Mouse (Mus musculus) B cell, adult 2 months (primary cell): Measurements from ENCODE around the gene Armc12.

ENCODE experiments used
- DNase-seq, 2 experiments: peaks; one replicate each; pipeline ENCODE4 v3.0.0; 2022

Gene Armc12

GRCm38 (mm10) chr17:28513844-28514243 is 16.8 kb upstream of the Armc12 start:
- peak; percentile 48 to 50 for DNase-seq

DNA sequence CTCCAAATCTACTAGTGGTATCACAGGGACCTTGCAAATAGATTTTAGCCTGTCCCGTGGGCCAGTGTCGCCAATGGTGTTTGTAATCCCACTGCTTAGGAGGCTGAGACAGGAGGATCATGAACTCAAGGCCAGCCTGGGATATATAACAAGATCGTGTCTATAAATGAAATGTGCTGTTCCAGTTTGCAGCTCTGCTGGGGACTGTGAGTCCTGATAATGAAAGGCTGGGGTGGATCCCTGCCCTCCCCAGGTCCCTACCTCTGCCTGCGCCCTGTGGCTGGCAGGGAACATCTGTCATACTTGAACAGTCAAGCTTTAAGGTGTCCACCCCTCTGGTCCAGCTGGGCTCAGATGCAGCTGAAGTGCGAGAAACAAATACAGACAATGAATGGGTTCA is 16.1 kb upstream of the Armc12 start:
- DNase-seq = no peak

DNA sequence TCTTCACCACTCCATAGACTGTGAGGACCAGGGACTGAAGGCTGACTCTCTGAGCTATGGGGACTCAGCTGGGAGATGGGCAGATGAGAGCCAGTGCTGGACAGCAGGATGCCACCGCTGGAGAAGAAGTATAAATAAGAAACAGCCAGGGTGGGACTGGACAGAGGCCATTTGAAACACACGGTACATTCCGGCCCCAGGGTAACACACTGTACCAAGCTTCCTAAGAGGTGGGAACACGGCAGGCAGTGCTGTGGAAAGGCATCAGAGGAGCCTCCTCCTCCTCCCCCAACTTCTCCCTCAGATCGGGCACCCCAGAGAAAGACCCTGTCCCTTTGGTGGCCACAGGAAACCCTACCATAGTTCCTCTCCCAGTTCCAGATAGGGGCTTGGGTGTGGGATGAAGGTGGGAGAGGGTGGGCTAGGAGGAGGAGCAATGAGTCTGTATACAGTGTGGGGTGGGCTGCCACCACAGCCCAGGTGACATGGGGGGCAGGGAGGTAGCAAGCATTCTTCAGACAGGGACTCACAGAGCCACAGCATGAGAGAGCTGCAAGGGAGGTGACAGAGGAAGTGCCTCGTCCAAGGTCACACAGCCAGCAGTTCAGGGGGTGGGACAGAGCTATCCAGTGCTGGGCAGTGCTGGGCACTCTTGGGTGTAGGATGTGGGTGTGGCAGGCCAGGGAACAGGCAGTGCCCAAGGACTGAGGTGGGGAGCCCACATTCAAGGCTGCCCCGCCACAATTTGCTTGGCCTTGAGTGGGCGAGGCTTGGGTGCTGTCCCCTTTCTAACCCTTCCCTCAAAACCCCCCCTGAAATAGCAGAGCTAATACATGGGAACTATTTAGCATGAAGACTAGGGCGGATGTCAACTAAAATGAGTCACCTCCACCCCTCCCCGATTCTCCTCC is 14.9 kb upstream of the Armc12 start:
- peak in 1 of 2 experiments; percentile 39 for DNase-seq

DNA sequence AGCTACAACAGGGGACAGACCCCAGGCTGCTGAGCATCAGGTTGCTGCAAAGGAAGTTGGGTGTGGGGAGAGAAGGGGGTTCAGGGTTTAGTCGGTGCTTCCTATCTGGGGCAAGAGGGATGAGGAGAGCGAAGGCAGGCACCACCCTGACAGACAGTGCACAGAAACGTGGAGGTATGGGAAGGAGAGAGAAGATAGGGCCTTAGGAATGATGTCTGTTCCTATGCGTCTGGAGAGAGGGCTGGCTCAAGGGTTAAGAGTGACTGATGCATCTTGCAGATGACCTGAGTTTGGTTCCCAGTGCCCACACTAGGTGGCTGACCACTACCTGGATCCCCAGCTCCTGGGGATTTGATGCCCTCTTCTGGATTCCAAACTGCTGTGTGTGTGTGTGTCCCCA is 13.7 kb upstream of the Armc12 start:
- DNase-seq = no peak

DNA sequence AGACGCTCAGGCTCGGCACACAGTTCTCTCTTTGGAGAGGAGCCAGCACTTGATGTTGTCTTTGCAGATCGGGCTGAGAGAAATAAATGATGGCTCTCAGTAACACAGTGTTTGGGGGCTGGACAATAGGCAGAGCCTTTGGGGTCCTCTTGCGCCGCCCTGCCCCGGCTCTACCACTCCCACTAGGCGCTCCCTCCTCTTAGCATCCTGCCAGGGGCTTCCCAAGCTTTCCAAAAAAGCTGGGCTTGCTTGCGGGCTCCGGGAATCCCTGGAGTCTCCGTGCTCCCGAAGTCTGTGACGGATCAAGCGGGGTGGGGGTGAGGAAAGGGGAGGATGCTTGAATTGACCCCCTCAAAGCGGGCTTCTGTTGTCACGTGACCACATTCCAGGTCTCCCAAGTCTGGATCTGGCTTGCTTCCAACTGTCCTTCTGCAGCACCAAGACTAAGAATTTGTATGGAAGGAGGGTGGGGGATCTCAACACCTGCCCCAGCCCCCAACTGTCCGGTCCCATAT is 13.1 kb upstream of the Armc12 start, which contains the start of gene Fkbp5:
Fkbp5 (minus strand) TSS at position 87 of the 515 bp plus-strand sequence.
- no peak for DNase-seq

GRCm38 (mm10) chr17:28517956-28518614 is 12.5 kb upstream of the Armc12 start:
- DNase-seq = peak; percentile 61 to 63

DNA sequence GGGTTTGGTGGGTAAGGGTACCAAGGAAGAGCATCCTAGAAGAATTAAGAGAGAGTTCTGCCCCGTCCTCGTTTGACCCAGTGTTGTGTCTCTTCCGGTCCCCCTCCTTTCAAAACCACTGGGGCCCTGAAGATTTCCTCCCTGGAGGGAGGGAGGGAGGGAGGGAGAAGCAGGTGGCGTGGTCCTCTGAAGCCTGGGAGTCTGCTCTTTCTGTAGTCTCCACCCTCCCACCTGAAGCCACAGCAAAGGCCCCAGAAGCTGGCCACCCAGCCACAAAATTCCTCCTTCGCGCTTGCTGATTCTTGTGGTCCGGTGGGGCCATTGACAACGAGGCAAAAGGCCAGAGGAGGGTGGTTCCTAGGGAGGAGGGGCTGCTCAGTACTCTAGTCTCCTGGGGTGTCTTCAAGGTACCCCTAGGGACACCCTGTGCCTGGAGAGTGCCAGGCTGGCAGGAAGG is 12.0 kb upstream of the Armc12 start:
- DNase-seq = no peak

DNA sequence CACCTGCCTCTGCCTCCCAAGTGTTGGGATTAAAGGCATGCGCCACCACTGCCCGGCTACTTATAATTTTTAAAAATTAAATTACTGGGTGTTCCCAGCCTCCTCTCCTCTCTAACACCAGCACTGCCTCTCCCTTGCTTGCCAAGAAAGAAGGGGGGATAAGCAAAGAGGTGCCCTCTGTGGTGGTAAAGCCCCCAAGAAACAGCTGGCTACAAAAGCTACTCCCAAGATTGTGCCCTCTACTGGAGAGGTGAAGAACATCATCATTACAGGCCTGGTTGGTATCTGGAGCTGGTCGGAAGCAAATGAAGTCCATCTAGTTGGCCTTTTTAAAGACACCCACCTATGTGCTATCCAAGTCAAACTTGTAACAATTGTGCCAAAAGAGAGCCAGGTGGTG is 10.8 kb upstream of the Armc12 start:
- DNase-seq = peak; percentile 45 to 51

GRCm38 (mm10) chr17:28520561-28520960 is 10.0 kb upstream of the Armc12 start:
- DNase-seq = no peak

GRCm38 (mm10) chr17:28521071-28521726 is 9.4 kb upstream of the Armc12 start:
- no peak for DNase-seq

DNA sequence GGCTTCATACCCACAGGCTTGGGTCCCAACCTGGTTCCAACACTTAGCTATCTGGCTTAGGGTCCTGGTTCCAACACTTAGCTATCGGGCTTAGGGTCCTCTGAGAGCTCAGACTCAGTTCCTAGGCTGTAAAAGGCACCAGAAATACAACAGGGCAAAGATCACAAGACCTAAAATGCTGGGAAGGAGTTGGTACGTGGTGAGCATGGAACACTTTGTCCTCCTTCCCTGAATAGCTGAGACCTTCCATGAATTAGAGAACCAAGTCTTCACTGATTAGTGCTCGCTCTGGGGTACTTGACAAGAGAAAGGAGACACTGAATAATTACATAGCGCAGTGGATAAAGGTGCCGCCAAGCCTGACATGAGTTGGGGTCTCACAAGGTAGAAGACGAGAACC is 8.7 kb upstream of the Armc12 start:
- no peak for DNase-seq

GRCm38 (mm10) chr17:28522623-28523354 is 7.8 kb upstream of the Armc12 start:
- peak; percentile 96 to 98 for DNase-seq

- DNase-seq = no peak
Observed at GRCm38 (mm10) chr17:28523355-28524008, 7.1 kb upstream of the Armc12 start.

DNA sequence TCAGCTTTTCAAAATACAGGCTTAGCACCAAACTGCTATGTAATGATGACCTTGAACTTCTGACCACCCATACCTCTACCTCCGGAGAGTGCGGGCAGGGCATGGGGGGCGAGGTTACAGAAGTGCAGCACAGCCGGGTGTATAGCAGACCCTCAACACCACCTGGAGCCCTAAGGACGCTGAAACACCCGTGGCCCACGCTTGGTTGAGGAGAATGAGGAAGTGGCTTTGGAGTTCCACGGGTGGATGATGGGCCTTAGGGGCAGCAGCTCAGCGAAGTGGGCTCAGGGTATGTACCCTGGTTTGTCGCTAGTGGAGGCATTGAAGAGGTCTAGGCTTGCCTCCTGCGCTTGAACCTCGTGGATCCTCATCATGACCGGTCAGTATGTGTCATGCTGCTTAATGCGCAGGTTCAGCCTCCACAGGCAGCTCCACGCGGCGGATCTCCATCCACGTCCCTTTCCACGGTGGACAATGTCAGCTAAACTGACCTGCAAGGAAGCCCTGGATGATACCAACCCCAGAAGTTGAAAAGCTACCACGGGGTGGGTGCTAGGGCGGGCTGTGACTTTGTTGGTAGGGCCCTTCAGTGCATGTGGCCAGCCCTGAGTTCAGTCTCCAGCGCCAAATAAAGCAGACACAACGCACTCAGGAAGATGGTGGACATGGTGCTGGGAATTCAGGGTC is 6.5 kb upstream of the Armc12 start:
- DNase-seq = peak; percentile 68 to 69

GRCm38 (mm10) chr17:28524831-28525430 is 5.7 kb upstream of the Armc12 start:
- peak; percentile 49 to 51 for DNase-seq

DNA sequence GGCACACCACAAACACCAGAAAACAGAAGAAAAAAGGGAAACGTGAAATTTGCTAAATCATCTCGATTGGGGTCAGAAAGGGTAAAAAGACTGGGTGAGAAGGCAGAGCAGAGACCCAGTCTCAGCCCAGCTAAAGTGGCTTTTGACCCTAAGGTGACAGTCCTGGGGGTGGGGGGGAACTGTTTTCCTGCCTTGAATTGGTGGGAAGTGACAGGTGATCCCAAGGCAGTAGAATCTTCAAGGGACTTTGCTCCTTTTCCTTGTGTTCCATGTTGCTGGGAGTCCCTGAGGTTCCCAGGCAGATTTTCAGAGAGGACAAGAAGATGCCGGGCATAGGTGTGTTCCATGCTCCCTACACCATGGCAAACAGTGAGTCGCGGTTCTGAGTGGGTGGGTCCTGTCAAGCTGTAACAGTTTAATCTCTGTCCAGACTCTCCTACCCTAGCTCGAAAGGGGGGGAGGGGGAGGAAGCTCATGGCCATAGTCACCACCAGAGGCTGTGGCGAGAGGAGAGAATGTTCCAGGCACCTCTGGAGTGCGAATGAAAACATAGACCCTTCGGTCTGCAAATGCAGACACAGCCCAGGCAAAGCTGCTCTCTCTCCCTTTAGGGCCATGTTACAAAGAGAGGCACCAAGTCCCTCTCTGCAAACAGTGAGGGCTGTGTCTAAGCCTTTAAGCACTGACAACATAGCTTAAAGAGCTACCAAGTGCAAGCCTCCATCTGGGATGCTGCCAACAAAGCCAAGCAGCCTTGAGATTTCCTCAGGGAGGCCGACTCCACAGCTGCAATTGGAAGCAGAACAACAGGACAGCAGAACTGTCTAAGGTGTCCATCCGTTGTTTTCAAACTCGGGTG is 3.2 kb upstream of the Armc12 start:
- DNase-seq = peak in 1 of 2 experiments; percentile 20

- peak; percentile 90 to 91 for DNase-seq
Observed at GRCm38 (mm10) chr17:28528043-28528351, 2.6 kb upstream of the Armc12 start.

DNA sequence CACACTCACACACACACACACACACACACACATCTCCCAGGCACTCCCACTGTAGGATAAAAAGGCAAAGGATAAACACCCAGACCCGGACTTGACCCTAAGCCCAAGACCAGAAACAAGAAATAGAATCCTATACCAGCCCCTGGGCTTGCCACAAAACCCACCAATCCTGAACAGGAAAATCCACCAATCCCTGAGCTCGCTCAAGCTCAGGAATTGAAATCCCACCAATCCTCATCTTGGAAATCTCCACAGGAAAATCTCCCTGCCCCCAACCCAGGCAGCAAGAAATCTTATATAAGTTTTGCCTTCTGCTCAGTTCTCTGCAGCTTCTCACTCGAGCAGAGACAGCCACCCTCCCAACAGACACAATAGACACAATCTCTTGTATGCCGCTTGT is 1.5 kb upstream of the Armc12 start:
- DNase-seq = no peak

DNA sequence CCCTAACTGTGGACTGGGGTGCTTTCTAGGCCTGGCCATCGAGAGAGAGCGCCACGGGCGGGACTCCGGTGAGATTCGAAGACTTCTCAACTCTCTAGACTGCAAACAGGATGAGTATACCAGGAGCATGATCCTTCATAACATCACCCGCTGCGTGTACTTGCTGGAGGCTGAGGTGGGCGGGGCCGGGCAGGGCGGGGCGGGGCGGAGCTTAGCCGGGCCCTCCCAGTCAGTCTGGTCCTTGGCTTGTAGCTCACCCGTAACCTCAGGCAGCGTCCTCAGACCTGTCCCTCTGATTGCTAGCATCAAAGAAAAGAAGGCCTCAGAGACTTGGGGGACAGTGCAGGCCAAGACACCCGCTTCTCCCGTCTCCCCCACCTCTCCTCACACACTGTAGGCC is 1.3 kb downstream of the Armc12 start:
- DNase-seq = no peak

GRCm38 (mm10) chr17:28532557-28532956 is 2.0 kb downstream of the Armc12 start:
- no peak for DNase-seq
